Mouse (Mus musculus) heart, adult 2 months (tissue): ENCODE measurements around the gene Rasgef1b.

ENCODE experiments used
- CTCF ChIP-seq: fragments of 200-600 bp; IDR thresholded peaks from 2 replicates; pipeline ENCODE4 v1.8.1; 2022; ENCODE audit warnings: antibody characterized with exemption, mild to moderate bottlenecking, moderate library complexity
- POLR2A ChIP-seq: fragments of 200-500 bp; IDR thresholded peaks from 2 replicates; pipeline ENCODE4 v1.6.1; 2011; ENCODE audit warnings: mild to moderate bottlenecking, low read depth, low read length, control low read depth; ENCODE audit not compliant: insufficient read depth

GRCm38 (mm10) chr5:99476640-99477419 is 252.0 kb downstream of the Rasgef1b start:
- TF ChIP-seq CTCF (no peak), POLR2A (no peak)
